Mouse (Mus musculus): Measurements from ENCODE around the gene Ptprd.

The Ptprd gene

GRCm38 (mm10) chr4:75894871-75895270 lies 2316.9 kb downstream of the Ptprd start:
- no peak for DNase-seq (ENCODE audit: extremely low spot score)

Data from embryo, embryonic 9.5 days (tissue).